Mouse (Mus musculus): ENCODE results near the gene Mcidas. TPM values are rescaled to one million over a fixed set of nuclear protein-coding genes. Genes with fewer than 3 reads are reported as not detected.

Gene Mcidas
- not detected for total RNA-seq (2021)
- polyA plus RNA-seq (2012; rRNA removed) = not detected in 2 replicates
- long read RNA-seq = 0 reads

GRCm38 (mm10) chr13:112993531-112994152, at the start of gene Mcidas:
Mcidas (plus strand) TSS chr13:112993845.
- DNase-seq = peak; percentile 50

DNA sequence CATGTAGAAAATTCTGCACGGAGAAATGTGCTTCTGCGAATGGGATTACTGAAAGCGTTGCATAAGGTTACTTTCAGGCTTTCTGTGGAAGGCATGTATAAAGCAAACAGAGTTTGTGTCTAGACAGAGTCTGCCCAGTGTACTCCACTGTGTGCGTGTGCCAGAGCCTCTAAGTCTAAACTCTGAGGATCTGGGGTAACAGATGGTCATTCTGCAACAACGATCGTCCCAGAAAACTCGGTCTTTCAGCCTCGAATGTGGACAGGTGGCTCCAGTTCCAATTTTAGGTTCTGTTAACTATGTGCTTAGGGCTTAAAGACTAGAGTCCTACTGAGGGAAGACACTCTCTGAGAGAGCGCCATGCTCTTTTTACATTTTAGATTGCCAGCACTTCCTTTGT, 48.3 kb upstream of the Mcidas start:
- DNase-seq = no peak

DNA sequence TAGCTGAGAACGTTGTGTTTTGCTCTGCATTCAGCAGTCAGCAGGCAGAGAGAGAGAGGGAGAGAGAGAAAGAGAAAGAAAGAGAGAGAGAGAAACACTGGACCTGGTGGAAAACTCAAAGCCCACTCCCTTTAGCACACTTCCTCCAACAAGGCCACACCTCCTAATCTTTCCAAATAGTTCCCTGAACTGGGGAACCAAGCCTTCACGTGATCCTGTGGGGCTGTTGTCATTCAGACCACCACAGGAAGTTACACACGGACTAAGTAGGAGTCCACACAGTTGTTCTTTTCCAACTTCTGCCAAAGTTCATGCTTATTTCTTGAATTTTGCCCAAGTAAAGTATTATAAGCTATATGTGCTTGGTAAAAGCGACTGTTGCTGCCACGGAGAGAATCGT, 47.7 kb upstream of the Mcidas start:
- DNase-seq = no peak

GRCm38 (mm10) chr13:112954067-112954466, 39.6 kb upstream of the Mcidas start:
- no peak for DNase-seq

- DNase-seq = no peak
Measured at GRCm38 (mm10) chr13:112963081-112963480, 30.6 kb upstream of the Mcidas start.

DNA sequence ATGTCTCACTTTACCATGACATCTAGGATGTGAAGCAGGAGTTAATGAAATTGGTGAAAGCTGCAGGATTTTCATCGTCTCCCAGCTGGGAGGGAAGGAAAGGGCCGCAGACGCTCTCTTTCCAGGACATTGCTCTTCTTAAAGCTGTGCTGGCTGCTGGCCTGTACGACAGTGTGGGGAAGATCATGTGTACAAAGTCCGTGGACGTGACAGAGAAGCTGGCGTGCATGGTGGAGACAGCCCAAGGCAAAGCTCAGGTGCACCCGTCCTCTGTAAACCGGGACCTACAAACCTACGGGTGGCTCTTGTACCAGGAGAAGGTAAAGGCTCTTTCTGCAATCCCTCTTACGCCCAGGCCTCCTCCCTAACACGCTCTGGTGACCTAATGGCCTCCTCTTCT, 29.2 kb upstream of the Mcidas start:
- no peak for DNase-seq

GRCm38 (mm10) chr13:112967267-112967666, 26.4 kb upstream of the Mcidas start:
- no peak for DNase-seq

DNA sequence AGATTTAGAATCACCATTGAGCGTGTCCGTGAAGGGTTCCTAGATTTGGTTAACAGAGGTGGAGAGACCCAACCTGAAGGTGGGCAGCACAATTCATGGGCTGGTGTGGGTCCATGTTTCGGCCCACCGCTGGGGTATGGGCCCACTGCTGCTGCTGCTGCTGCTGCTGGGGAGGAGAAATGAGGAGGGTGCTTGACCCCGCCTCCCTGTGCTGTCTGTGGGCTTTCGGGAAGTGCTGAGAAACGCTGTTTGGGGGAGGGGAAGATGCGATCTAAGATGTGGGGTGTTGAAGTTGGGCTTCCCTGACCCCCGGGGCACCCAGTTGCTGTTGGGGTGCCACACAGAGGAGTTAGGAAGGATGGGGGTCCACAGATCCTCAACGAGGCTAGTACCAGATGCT, 16.9 kb upstream of the Mcidas start:
- DNase-seq = no peak

DNA sequence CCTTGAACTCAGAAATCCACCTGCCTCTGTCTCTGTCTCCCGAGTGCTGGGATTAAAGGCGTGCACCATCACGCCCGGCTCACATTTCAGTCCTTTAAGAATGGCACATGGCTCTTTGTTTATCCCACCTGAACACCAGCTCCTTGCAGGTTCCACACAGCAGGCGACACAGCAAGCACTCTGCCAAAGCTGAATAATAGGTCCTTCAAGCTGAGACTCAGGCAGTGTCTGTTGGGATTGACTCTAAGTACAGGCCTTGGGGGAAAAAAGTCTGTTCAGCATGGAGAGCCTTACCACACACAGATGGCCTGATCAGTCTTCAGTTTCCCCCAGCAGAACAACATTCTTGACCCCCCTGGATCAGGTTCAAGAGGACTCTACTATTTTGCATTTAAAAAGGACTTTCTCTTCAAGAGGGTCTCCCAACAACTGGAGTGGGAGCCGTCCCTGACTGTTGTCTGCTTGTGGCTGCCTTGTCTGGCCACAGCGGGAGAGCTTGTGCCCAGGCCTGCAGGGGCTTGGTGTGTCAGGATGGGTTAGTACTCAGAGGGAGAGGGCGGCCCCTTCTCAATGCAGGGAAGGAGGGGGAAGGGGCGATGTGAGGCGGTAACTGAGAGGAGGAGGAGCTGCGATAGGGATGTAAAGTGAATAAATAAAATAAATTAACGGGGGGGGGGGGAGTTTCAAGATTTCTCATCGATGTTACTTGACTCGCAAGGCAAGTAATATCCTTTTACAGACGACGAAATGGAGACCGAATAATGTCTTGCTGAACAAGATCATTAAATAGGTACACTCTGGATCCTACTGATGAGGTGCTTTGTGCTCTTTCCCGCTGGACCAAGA, 7.8 kb upstream of the Mcidas start:
- no peak for DNase-seq

DNA sequence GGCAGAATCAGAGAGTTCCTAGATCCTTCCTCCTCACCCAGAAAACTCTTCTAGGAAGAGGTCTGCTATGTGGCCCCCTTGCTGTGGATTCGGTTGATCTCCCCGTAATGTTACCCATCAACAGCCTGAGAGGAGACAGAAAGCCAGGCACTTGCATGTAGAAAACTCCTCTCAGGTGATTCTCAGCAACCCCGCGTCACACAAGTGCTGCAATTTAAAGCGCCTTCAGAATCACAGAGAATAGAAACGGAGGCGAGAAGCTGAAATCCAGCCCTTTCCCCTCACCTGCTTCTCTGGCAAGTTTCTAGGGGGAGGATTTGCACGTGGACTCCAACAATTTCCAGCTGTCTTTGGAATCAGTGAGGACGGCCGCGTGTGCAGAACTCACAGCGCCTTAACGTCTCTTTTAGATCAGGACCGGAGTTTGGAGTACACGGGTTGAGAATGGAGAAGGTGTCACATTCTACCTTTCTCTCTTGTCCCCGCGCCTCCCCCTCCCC, 7.1 kb upstream of the Mcidas start:
- DNase-seq = no peak

DNA sequence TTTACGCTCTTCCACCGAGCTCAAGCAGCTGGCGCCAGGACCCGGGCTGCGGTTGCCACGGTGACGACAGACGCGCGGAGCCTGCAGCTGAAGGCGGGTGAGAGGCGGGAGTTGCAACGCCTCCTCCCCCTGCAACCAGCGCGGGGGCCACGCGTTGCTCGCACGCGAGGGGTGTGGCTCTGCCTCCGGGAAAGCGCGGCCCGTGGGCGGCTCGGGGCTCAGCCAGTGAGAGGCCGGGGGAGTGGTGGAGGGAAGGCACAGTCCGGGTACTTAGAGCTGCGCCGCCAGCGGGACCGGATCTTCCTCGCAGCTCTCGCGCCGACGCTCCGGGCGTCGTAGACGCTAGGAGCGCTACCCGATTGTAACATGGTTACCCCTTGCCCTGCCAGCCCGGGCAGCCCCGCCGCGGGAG, 6.1 kb upstream of the Mcidas start, which contains the start of gene Ccno:
Gene Ccno, plus strand, starts transcription at position 271 of the 412 bp plus-strand sequence.
- peak; percentile 99 for DNase-seq

GRCm38 (mm10) chr13:112987991-112988390, 5.7 kb upstream of the Mcidas start:
- DNase-seq = no peak

- no peak for DNase-seq
Measured at GRCm38 (mm10) chr13:112988866-112989265, 4.8 kb upstream of the Mcidas start.

GRCm38 (mm10) chr13:112989541-112989940, 4.1 kb upstream of the Mcidas start:
- DNase-seq = no peak

- no peak for DNase-seq
Measured at GRCm38 (mm10) chr13:112990346-112990745, 3.3 kb upstream of the Mcidas start.

GRCm38 (mm10) chr13:112994191-112994590, 546 bp downstream of the Mcidas start:
- peak; percentile 67 for DNase-seq

GRCm38 (mm10) chr13:112996407-112996806, 2.8 kb downstream of the Mcidas start:
- no peak for DNase-seq

GRCm38 (mm10) chr13:112997369-112997768, 3.7 kb downstream of the Mcidas start:
- no peak for DNase-seq

DNA sequence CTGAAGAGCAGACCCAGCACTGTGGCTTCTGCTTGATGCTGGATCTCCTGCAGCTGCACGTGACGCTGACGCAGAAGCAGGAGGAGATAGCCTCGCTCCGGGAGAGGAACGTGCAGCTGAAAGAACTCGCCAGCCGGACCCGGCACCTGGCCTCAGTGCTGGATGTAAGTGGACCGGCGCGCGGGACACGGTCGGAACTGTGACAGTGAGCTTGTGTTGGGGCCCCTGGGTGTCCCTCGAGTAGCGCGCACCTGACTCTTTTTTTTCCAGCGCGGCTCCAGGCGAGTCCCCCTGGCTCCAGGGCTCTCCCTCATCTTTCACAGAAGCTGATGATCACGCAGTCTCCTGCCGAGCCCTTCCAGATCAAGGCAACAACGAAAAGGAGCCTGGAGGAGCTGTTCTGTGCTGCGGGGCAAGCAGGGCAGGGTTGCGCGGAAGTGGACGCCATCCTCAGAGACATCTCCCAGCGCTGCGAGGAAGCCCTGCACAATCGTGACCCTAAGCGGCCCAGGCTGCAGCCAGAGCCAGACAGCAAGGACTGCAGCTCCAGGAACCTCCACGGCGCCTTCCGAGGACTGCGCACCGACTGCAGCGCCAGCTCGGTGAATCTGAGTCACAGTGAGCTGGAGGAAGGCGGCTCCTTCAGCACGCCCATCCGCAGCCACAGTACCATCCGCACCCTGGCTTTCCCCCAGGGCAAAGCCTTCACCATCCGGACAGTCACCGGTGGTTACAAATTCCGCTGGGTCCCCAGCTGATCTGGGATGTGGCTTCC, 5.0 kb downstream of the Mcidas start:
- peak; percentile 72 for DNase-seq

- no peak for DNase-seq
Measured at GRCm38 (mm10) chr13:113000090-113000489, 6.4 kb downstream of the Mcidas start.

GRCm38 (mm10) chr13:113000576-113001318, 7.1 kb downstream of the Mcidas start:
- no peak for DNase-seq

GRCm38 (mm10) chr13:113012683-113013082, 19.0 kb downstream of the Mcidas start:
- DNase-seq = no peak
